Mouse (Mus musculus): Measurements from ENCODE around the gene Nfatc2.

The Nfatc2 gene

GRCm38 (mm10) chr2:168608125-168608564, 6.7 kb upstream of the Nfatc2 start:
- no peak for DNase-seq

- DNase-seq, result no peak
Measured at GRCm38 (mm10) chr2:168604655-168605070, 3.2 kb upstream of the Nfatc2 start.

- DNase-seq, result no peak
Measured at GRCm38 (mm10) chr2:168602387-168602741, 907 bp upstream of the Nfatc2 start.

GRCm38 (mm10) chr2:168600750-168601490, 537 bp downstream of the Nfatc2 start:
- DNase-seq, result peak; percentile 54 to 55

- no peak for DNase-seq
Measured at GRCm38 (mm10) chr2:168595693-168596092, 5.8 kb downstream of the Nfatc2 start.

- no peak for DNase-seq
Measured at GRCm38 (mm10) chr2:168593676-168594075, 7.8 kb downstream of the Nfatc2 start.

- DNase-seq, result peak in 1 of 2 experiments; percentile 36
Measured at GRCm38 (mm10) chr2:168593004-168593403, 8.5 kb downstream of the Nfatc2 start.

GRCm38 (mm10) chr2:168591076-168591475, 10.4 kb downstream of the Nfatc2 start:
- no peak for DNase-seq

GRCm38 (mm10) chr2:168590556-168590955, 10.9 kb downstream of the Nfatc2 start:
- DNase-seq, result no peak

GRCm38 (mm10) chr2:168590168-168590551, 11.3 kb downstream of the Nfatc2 start:
- DNase-seq, result no peak

GRCm38 (mm10) chr2:168589368-168590167, 11.9 kb downstream of the Nfatc2 start:
- no peak for DNase-seq

GRCm38 (mm10) chr2:168588591-168589367, 12.7 kb downstream of the Nfatc2 start:
- DNase-seq, result peak in 1 of 2 experiments; percentile 44

- peak in 1 of 2 experiments; percentile 29 for DNase-seq
Measured at GRCm38 (mm10) chr2:168587159-168587558, 14.3 kb downstream of the Nfatc2 start.

- DNase-seq, result no peak
Measured at GRCm38 (mm10) chr2:168586512-168586911, 14.9 kb downstream of the Nfatc2 start.

GRCm38 (mm10) chr2:168584857-168585256, 16.6 kb downstream of the Nfatc2 start:
- peak; percentile 93 to 97 for DNase-seq

GRCm38 (mm10) chr2:168584408-168584807, 17.0 kb downstream of the Nfatc2 start:
- DNase-seq, result peak in 1 of 2 experiments; percentile 20

- DNase-seq, result no peak
Measured at GRCm38 (mm10) chr2:168583084-168583483, 18.4 kb downstream of the Nfatc2 start.

- no peak for DNase-seq
Measured at GRCm38 (mm10) chr2:168581207-168581854, 20.1 kb downstream of the Nfatc2 start.

- peak in 1 of 2 experiments; percentile 36 for DNase-seq
Measured at GRCm38 (mm10) chr2:168580295-168580915, 21.1 kb downstream of the Nfatc2 start.

GRCm38 (mm10) chr2:168579601-168580130, 21.8 kb downstream of the Nfatc2 start:
- no peak for DNase-seq

- DNase-seq, result no peak
Measured at GRCm38 (mm10) chr2:168579109-168579508, 22.3 kb downstream of the Nfatc2 start.

GRCm38 (mm10) chr2:168578132-168578531, 23.3 kb downstream of the Nfatc2 start:
- no peak for DNase-seq
